Mouse (Mus musculus): Measurements from ENCODE around the gene Rac2.

Rac2 gene

GRCm38 (mm10) chr15:78572658-78573397, at the start of gene Rac2:
TSS of gene Rac2 (minus strand) at chr15:78572783.
- no peak for DNase-seq (ENCODE audit: low spot score in 2 of 2)

DNA sequence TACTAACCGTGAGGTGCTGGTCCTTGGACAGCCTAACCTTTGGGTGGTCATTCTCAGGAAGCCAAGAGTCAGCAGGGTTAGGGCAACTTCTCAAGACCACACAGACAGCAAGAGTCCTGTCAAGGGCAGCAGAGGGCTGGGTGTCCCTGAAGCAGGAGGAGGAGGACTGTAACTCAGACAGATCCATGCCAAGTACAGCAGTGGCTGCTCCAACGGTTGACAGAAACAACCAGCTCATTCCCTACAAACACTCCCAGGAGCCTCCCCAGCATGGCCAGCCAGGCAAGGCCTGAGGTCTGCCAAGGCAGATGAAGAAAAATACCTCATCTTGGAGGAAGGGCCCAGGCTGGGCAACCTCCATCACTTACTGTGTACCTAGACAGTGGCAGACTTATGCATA, 44.4 kb upstream of the Rac2 start:
- no peak for DNase-seq (ENCODE audit: low spot score in 2 of 2)

- no peak for DNase-seq (ENCODE audit: low spot score in 2 of 2)
Measured at GRCm38 (mm10) chr15:78614536-78614935, 42.0 kb upstream of the Rac2 start.

- DNase-seq (ENCODE audit: low spot score in 2 of 2), result peak; percentile 59 to 61
Measured at GRCm38 (mm10) chr15:78610705-78611462, 38.3 kb upstream of the Rac2 start.

DNA sequence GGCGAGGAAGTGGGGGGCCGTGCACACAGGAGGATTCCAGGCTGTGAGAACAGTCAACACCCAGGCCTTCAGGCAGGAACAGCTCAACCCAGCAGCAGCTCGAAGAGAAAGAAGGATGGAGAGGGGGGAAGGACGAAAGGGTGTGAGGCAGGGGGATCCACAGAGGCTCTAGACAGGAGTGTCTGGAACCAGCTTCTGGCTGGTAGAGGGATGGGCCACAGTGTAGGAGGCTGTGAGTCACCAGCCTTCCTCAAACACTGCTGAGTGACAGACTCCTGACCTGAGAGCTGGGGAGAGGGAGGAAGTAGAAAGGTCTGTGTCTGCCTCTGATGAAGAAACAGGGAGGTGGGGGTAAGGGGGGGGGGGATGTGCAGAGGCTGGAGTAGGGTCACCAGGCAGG, 34.9 kb upstream of the Rac2 start:
- DNase-seq (ENCODE audit: low spot score in 2 of 2), result peak; percentile 41 to 59

- no peak for DNase-seq (ENCODE audit: low spot score in 2 of 2)
Measured at GRCm38 (mm10) chr15:78606059-78606458, 33.5 kb upstream of the Rac2 start.

GRCm38 (mm10) chr15:78605371-78605791, 32.8 kb upstream of the Rac2 start:
- DNase-seq (ENCODE audit: low spot score in 2 of 2), result no peak

GRCm38 (mm10) chr15:78604255-78604654, 31.7 kb upstream of the Rac2 start:
- DNase-seq (ENCODE audit: low spot score in 2 of 2), result no peak

GRCm38 (mm10) chr15:78601180-78601579, 28.6 kb upstream of the Rac2 start:
- DNase-seq (ENCODE audit: low spot score in 2 of 2), result no peak

- DNase-seq (ENCODE audit: low spot score in 2 of 2), result no peak
Measured at GRCm38 (mm10) chr15:78599529-78600193, 27.1 kb upstream of the Rac2 start.

DNA sequence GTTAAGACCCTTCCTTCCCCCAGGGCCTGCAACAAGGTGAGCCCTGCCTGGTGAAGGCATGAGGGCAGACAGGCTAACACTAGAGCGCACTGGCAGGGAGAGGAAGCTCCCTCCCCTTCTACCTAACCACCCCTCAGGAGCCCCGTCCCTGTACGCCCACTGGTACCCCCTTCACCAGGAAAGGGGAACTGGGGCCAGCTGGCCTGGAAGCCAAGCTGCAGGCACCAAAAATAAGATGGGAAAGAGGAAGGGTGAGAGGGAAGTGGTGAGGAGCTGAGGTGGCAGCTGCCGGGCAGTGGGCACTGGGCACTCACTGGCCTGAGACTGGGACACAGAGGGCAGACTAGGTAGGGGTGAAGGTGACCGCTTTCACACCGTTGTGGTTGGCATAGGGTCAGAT, 26.5 kb upstream of the Rac2 start:
- no peak for DNase-seq (ENCODE audit: low spot score in 2 of 2)

- no peak for DNase-seq (ENCODE audit: low spot score in 2 of 2)
Measured at GRCm38 (mm10) chr15:78597729-78598128, 25.1 kb upstream of the Rac2 start.

DNA sequence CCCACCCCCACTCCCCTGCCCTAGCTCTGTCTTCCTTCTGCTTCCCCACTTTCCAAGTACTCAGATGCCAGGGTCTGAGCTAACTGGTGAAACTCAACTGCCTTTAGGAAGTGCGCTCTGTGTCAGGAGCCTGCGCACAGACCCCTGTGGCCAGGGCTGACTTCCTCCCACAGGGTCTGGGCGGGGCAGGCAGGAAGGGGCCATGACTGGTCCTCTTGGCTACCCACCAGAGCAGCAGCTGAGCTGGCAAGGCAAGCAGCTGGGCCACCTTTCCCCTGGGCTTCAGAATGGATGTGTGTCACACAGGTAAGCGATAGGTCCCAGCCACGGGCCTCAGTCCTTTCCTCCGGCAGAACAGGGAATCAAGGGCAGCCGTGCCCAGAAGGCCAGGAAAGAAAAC, 24.3 kb upstream of the Rac2 start, which contains the start of gene Cyth4:
Cyth4 (plus strand) TSS at position 134 of the 400 bp plus-strand sequence.
- no peak for DNase-seq (ENCODE audit: low spot score in 2 of 2)

DNA sequence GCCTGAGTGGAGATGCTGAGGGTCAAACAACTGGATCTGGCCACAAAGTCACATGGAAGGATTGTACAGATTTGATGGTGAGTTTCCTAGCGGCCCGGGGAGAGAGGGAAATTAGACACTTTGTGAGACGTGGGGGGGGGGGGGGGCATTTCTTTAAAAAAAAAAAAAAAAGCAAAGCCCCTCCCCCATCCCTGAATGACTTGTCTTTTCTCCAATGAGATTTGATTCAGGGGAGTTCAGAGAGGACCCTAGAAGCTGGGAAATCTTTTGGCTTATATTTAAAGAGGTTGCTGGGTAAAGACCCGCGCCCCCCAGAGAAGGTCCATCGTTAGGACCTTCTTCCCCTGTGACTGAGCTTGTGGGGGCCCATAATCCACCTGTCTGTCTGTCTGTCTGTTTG, 23.9 kb upstream of the Rac2 start:
- DNase-seq (ENCODE audit: low spot score in 2 of 2), result no peak

DNA sequence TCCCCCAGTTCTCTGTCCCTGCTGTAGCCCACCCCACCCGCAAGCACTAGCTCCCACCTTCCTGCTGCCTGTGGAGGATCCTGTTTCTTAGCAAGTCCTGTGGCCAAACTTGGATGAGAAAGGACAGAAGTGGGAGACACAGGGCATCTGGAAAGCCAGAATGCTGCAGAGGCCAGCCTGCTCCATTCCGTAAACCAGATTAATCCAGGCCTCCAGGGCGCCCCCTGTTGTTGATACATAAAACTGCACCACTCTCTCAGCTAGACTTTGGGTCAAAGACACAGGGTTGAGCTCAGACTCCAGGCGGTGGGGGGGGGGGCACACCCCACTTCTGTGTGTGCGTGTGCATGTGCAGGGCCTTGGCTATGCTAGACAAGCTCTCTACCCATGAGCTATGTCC, 22.9 kb upstream of the Rac2 start:
- DNase-seq (ENCODE audit: low spot score in 2 of 2), result no peak

GRCm38 (mm10) chr15:78594831-78595230, 22.2 kb upstream of the Rac2 start:
- DNase-seq (ENCODE audit: low spot score in 2 of 2), result no peak

GRCm38 (mm10) chr15:78593896-78594425, 21.4 kb upstream of the Rac2 start:
- no peak for DNase-seq (ENCODE audit: low spot score in 2 of 2)

- DNase-seq (ENCODE audit: low spot score in 2 of 2), result no peak
Measured at GRCm38 (mm10) chr15:78592452-78592968, 19.9 kb upstream of the Rac2 start.

DNA sequence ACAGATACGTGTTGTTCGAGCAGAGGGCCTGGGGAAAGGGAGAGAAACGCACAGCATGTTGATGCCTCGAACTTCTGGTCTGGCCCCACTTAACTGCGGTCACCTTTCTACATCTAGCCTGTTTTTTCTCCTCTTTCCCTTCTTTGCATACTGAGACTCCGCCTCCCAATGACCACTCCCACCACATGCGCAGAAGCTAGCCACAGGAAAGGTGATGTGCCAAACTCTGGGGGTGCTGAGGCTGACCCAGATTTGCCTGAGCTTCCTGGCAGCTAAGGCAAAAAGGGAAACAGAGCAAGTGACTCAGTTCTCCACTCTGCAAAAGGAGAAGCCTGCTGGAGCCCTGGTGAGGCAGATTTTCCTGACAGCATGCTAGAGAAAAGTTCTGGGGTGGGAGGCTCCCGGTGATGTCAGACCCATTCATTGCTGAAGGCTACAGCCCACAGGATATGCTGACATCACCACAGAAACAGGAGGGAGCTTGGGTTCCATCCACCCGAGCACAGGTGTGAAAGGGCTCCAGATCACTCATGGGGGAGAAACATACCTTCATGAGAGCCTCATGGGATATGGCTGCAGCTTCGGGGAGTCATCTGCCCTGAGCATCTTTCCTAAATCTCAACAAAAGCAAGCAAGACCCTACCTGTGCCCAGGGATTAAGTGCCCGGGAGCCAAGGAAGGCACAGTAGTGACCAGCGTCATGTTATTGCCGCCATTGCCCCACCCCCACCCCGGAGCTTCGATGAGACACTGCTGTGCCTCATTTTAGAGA, 19.3 kb upstream of the Rac2 start:
- no peak for DNase-seq (ENCODE audit: low spot score in 2 of 2)

- DNase-seq (ENCODE audit: low spot score in 2 of 2), result no peak
Measured at GRCm38 (mm10) chr15:78590785-78591184, 18.2 kb upstream of the Rac2 start.

DNA sequence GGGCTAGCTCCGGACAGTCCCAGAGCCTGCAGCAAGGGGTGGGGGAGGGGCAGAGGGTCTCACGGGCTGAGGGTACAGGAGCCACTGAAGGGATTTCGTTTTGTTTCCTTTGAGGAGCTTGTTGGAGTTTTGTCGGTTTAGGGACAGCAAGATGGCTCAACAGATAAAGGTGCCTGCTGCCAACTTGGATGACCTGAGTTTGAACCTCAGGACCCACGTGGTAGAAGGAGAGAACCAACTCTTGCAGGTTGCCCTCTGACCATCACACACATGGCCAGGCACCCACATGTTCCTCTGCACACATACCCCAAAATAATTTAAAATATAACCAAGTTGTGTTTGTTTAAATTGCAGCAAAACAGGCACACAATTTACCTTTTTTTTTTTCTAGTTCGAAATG, 17.4 kb upstream of the Rac2 start:
- no peak for DNase-seq (ENCODE audit: low spot score in 2 of 2)
